Mouse (Mus musculus) urinary bladder, postnatal 36 days (tissue): ENCODE measurements around the gene Fgfrl1.

ENCODE experiments used
- DNase-seq, 2 experiments: peaks; one replicate each; pipeline ENCODE4 v3.0.0; 2022; ENCODE audit warnings: low spot score in 2 of 2, mixed read lengths in 1 of 2

Gene Fgfrl1

GRCm38 (mm10) chr5:108700346-108700745 lies 8.2 kb downstream of the Fgfrl1 start:
- no peak for DNase-seq

- no peak for DNase-seq
Measured at GRCm38 (mm10) chr5:108701341-108702021, 9.3 kb downstream of the Fgfrl1 start.

GRCm38 (mm10) chr5:108703754-108704626 lies 11.8 kb downstream of the Fgfrl1 start:
- DNase-seq: no peak

- no peak for DNase-seq
Measured at GRCm38 (mm10) chr5:108707758-108708157, 15.6 kb downstream of the Fgfrl1 start.

GRCm38 (mm10) chr5:108708419-108708818 lies 16.2 kb downstream of the Fgfrl1 start:
- no peak for DNase-seq

- DNase-seq: no peak
Measured at GRCm38 (mm10) chr5:108708981-108709731, 17.0 kb downstream of the Fgfrl1 start.

GRCm38 (mm10) chr5:108711968-108712367 lies 19.8 kb downstream of the Fgfrl1 start:
- DNase-seq: no peak

GRCm38 (mm10) chr5:108713096-108713495 lies 20.9 kb downstream of the Fgfrl1 start:
- DNase-seq: no peak

- no peak for DNase-seq
Measured at GRCm38 (mm10) chr5:108713691-108714090, 21.5 kb downstream of the Fgfrl1 start.

- DNase-seq: peak in 1 of 2 experiments; percentile 19
Measured at GRCm38 (mm10) chr5:108714149-108714548, 22.0 kb downstream of the Fgfrl1 start.

GRCm38 (mm10) chr5:108715974-108716373 lies 23.8 kb downstream of the Fgfrl1 start:
- DNase-seq: no peak

- DNase-seq: no peak
Measured at GRCm38 (mm10) chr5:108718051-108718450, 25.9 kb downstream of the Fgfrl1 start.

- DNase-seq: peak in 1 of 2 experiments; percentile 0
Measured at GRCm38 (mm10) chr5:108719761-108720160, 27.6 kb downstream of the Fgfrl1 start.

- DNase-seq: peak; percentile 23 to 26
Measured at GRCm38 (mm10) chr5:108724006-108724405, 31.8 kb downstream of the Fgfrl1 start.

GRCm38 (mm10) chr5:108726557-108727248 lies 34.5 kb downstream of the Fgfrl1 start:
- DNase-seq: peak; percentile 60 to 71

- DNase-seq: no peak
Measured at GRCm38 (mm10) chr5:108727425-108727824, 35.2 kb downstream of the Fgfrl1 start.

- no peak for DNase-seq
Measured at GRCm38 (mm10) chr5:108741844-108742243, 49.7 kb downstream of the Fgfrl1 start.

GRCm38 (mm10) chr5:108742596-108742995 lies 50.4 kb downstream of the Fgfrl1 start:
- DNase-seq: no peak

GRCm38 (mm10) chr5:108743856-108744255 lies 51.7 kb downstream of the Fgfrl1 start:
- no peak for DNase-seq

GRCm38 (mm10) chr5:108744629-108745028 lies 52.4 kb downstream of the Fgfrl1 start:
- DNase-seq: no peak
